Mouse (Mus musculus): ENCODE results near the gene Hist1h2ac.

DNA sequence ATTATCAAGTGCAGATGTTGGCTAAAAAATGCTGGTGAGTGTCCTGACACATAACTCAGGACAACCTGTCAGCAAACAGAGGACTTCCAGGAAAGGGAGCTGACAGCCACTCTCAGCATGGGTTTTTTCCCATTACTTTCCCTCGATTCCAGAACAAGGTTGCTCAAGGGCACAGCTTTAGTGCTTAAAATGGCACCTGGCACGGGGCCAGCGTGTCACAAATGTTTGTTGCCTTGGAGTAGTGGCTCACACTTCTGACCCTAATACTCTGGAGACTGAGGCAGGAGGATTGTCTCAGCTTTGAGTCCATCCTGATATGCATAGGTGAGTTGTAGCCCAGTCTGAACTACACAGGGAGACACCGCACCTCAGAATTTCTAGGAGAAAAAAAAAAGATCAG is 24.9 kb upstream of the Hist1h2ac start:
- TF ChIP-seq ZC3H11A (IDR thresholded peaks at IDR 0.05; ENCODE audit: borderline replicate concordance, low read depth, low read length) (no peak), ZNF384 (IDR thresholded peaks at IDR 0.05; ENCODE audit: low read depth, low read length) (no peak), MAFK (IDR thresholded peaks at IDR 0.05; ENCODE audit: insufficient read depth, low read depth, low read length) (no peak)
